Mouse (Mus musculus) cortical plate, adult 2 months (tissue): ENCODE data around the gene Dph3.

Experiments
- CTCF ChIP-seq: fragments of 200-500 bp; IDR thresholded peaks from 2 replicates; pipeline ENCODE4 v1.5.1; 2011; ENCODE audit warnings: mild to moderate bottlenecking, control low read depth, low read length; ENCODE audit not compliant: insufficient read depth; ENCODE audit errors: extremely low read depth
- POLR2A ChIP-seq: fragments of 200-500 bp; IDR thresholded peaks from 2 replicates; pipeline ENCODE4 v1.6.1; 2011; ENCODE audit warnings: mild to moderate bottlenecking, low read length, control low read depth; ENCODE audit not compliant: insufficient read depth; ENCODE audit errors: extremely low read depth

DNA sequence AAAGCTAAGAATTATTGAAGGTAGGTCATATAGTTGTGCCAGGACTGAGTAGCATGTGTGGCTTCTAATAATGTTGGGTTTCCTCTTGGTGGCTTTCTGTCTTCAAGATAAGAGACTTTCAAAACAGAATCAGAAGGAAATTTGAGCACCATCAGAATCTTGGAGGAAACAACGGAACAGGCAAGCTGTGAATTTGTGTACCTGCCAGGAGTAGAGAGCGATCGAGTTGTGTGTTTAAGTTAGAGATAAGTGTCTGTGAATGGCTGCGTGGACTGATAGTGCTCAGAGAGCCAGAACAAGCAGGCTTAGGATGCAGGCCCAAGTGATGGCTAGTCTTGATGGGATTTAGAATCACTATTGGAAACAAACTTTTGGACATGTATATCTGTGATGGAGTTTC is 46.3 kb upstream of the Dph3 start:
- TF ChIP-seq POLR2A: no peak
- TF ChIP-seq CTCF: no peak
